Mouse (Mus musculus): ENCODE measurements at regions not wholly inside any gene's neighbourhood (a gene's known extent, or its start where the extent isn't known, plus 50 kb on each side); places are given as distances from the start of the nearest gene placed in this dataset.

DNA sequence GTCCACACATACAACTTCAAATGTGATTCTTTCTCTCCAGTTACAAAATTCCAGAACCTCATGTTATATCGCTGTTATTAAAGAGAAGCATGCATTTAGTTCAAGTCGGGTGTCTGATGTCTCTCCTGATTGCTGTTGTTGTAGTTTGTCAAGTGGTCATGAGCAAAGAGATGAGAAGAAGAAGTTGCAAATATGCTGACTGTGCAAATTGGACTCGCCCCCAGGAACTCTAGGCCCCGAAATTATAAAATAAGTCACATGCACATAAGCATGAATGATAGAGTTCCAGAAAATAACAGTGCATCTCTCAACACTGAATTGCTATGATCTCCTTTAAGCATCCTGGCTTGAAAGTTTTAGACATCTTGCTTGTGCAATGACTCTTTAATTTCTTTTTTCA, 53.3 kb downstream of the Kif2b start:
- Histone ChIP-seq H3K4me3 (no peak overlapping the region), H3K9me3 (no peaks in the 10 kb centered on the region), H3K27me3 (replicated peaks; ENCODE audit: low read depth, poor library complexity, severe bottlenecking) (no peaks in the 10 kb centered on the region), H3K4me1 (no peaks in the 10 kb centered on the region), H3K27ac (replicated peaks) (no peak overlapping the region), H3K36me3 (replicated peaks) (no peaks in the 10 kb centered on the region)
- DNase-seq (ENCODE audit: low spot score): no peak
- 89% methylated on average over 4 of the region's 4 CpGs for WGBS

DNA sequence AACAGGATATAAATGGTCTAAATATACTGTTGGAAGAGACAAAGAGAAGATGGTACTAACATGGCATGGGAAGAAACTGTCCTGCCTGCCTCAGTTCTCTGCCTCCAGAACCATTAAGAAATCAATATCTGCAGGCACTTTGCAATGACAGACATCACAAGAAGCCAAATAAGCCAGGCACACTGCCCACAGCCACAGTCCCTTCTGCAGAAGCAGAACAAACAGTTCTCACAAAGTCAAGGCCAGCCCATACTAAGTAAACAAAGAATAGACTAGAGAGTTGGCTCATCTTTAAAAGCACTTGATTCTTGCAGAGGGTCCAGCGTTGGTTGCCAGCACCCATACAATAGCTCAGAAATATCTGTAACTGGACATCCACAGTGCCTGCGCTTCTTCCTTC, 98.1 kb downstream of the Kif2b start:
- H3K27ac ChIP-seq (replicated peaks): no peak overlapping the region
- no peaks in the 10 kb centered on the region for H3K27me3 ChIP-seq (replicated peaks; ENCODE audit: low read depth, poor library complexity, severe bottlenecking)
- no peaks in the 10 kb centered on the region for H3K4me1 ChIP-seq
- no peak for DNase-seq (ENCODE audit: low spot score)
- H3K36me3 ChIP-seq (replicated peaks): no peaks in the 10 kb centered on the region
- no peak overlapping the region for H3K4me3 ChIP-seq
- 88% methylated on average over 2 of the region's 2 CpGs for WGBS
- H3K9me3 ChIP-seq: no peaks in the 10 kb centered on the region

DNA sequence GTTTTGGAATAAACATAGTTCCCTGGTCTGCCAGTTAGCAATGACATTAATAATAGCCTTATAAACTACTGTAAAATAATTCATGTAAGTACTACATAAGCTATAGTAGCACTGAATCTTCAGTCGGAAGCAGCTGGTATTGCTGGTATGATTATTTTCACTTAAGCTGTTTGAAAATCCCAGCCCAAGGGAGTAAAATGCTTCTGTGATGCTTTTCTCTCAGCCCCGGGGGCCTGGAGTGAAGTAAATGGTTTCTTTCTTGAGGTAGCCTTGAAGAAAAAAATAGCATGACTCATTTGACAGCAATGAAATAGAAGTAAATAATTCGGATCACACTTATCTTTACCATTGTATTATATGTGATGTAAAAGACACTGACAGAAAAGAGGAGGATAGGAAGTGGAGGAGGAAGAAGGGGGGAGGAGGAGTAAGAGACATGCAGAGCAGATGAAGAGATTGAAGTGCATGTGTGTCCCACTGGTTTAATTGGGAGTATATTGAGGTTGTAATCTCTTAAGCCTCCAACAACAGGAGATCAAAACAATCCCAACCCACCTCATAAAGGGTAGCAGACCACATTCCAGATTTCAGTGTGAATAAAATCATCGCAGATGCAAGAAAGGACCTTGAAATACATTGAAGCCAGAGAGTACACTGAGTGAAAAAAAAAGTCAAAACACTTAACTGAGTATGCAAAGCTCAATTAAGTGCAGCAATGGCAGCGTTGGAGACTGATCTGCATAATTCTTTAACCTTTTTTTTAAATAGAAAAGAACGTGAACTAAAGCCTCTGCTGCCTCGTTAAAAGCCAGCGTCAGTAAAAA, 113.6 kb downstream of the Kif2b start:
- H3K36me3 ChIP-seq (replicated peaks): no peaks in the 10 kb centered on the region
- H3K27ac ChIP-seq (replicated peaks): no peak overlapping the region
- WGBS: 62% methylated on average over 8 of the region's 8 CpGs

DNA sequence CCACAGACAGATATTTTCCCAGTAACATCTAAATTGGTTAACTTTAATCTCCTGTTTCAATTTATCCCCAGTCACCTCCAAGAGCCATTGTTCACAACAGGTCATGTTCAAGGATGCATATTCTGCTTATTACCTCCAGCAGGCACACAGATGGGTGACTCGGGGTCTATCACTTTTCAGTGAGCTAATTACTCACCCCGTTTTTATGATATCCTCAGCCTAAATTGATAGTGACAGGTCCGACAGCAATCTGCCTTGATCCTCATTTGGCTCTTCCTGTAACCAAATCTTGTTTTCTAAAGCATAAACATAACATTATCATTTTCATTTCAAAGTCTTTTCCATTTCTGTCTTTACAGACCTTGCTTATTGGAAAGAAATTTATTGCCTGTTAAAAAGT, 115.4 kb downstream of the Kif2b start:
- DNase-seq (ENCODE audit: low spot score): no peak
- no peaks in the 10 kb centered on the region for H3K4me1 ChIP-seq
- whole genome bisulfite sequencing: 67% methylated on average over 3 of the region's 3 CpGs
- no peaks in the 10 kb centered on the region for H3K27me3 ChIP-seq (replicated peaks; ENCODE audit: low read depth, poor library complexity, severe bottlenecking)
- H3K9me3 ChIP-seq: no peaks in the 10 kb centered on the region
- no peak overlapping the region for H3K4me3 ChIP-seq
- H3K27ac ChIP-seq (replicated peaks): no peak overlapping the region
- no peaks in the 10 kb centered on the region for H3K36me3 ChIP-seq (replicated peaks)

More for the DNA sequence above, 113.6 kb downstream of the Kif2b start:
- Histone ChIP-seq H3K9me3 (no peaks in the 10 kb centered on the region), H3K4me3 (no peak overlapping the region), H3K4me1 (no peaks in the 10 kb centered on the region), H3K27me3 (replicated peaks; ENCODE audit: low read depth, poor library complexity, severe bottlenecking) (no peaks in the 10 kb centered on the region)
- no peak for DNase-seq (ENCODE audit: low spot score)

DNA sequence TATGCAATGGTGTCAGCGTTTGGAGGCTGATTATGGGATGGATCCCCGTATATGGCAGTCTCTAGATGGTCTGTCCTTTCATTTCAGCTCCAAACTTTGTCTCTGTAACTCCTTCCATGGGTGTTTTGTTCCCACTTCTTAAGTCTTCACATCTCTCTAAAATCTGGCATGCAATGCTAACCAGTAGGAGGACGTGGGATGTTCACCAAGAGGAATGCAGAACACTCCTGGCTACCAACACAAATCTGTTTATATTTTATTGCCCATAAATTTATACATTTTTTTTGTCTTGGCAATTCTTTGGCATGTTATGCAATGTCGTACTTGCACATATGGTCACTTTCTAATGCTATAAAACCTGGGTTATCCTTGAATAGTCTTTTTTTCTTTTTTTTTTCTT, 135.0 kb downstream of the Kif2b start:
- H3K4me1 ChIP-seq: no peaks in the 10 kb centered on the region
- H3K27me3 ChIP-seq (replicated peaks; ENCODE audit: low read depth, poor library complexity, severe bottlenecking): no peaks in the 10 kb centered on the region
- no peaks in the 10 kb centered on the region for H3K9me3 ChIP-seq
- no peak overlapping the region for H3K4me3 ChIP-seq
- no peak overlapping the region for H3K27ac ChIP-seq (replicated peaks)
- 82% methylated on average over 4 of the region's 4 CpGs for WGBS
- H3K36me3 ChIP-seq (replicated peaks): no peaks in the 10 kb centered on the region
- no peak for DNase-seq (ENCODE audit: low spot score)

DNA sequence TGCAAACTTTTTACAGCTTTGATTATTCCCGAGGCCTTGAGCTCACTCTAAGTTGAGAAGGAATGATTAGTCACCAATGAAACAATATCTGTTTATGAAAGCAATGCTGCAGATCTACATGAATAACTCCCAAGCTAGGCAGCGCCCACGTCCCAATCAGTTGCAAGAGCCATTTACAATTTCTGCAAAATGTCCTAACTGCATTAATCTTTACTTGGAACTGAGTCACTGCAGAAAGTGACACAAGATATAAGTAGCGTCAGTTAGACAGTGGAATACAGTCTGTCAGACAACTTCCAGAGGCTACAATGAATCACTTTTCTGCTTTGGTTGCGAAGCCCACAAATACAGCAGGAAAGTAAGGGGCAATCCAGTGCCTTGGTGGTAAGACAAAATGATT, 145.2 kb downstream of the Kif2b start:
- no peaks in the 10 kb centered on the region for H3K4me1 ChIP-seq
- H3K27ac ChIP-seq (replicated peaks): no peak overlapping the region
- WGBS: 88% methylated on average over 5 of the region's 5 CpGs
- H3K36me3 ChIP-seq (replicated peaks): no peaks in the 10 kb centered on the region
- no peaks in the 10 kb centered on the region for H3K9me3 ChIP-seq
- no peak for DNase-seq (ENCODE audit: low spot score)
- no peak overlapping the region for H3K4me3 ChIP-seq
- no peaks in the 10 kb centered on the region for H3K27me3 ChIP-seq (replicated peaks; ENCODE audit: low read depth, poor library complexity, severe bottlenecking)

DNA sequence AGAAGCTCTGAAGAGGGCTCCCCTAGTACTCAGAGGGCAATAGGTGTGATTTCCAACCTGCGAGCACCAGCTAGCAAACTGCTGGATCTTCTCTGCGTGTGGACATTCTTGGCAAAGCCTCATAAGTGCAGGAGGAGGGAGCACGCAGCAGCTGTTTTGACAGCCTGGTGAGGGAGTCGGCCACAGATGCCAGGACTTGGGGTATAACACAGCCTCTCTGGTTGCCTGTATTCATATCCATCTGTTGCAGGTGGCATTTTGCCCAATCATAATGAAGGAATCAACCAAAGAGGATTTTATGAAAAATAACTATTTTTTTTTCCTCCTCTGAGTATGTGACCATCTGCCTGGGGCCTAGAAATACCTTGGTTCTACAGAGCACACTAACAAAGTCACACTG, 150.6 kb downstream of the Kif2b start:
- Histone ChIP-seq H3K36me3 (replicated peaks) (no peaks in the 10 kb centered on the region), H3K4me3 (no peak overlapping the region), H3K4me1 (no peaks in the 10 kb centered on the region), H3K27ac (replicated peaks) (no peak overlapping the region), H3K27me3 (replicated peaks; ENCODE audit: low read depth, poor library complexity, severe bottlenecking) (no peaks in the 10 kb centered on the region), H3K9me3 (no peaks in the 10 kb centered on the region)
- 90% methylated on average over 4 of the region's 4 CpGs for WGBS
- no peak for DNase-seq (ENCODE audit: low spot score)

DNA sequence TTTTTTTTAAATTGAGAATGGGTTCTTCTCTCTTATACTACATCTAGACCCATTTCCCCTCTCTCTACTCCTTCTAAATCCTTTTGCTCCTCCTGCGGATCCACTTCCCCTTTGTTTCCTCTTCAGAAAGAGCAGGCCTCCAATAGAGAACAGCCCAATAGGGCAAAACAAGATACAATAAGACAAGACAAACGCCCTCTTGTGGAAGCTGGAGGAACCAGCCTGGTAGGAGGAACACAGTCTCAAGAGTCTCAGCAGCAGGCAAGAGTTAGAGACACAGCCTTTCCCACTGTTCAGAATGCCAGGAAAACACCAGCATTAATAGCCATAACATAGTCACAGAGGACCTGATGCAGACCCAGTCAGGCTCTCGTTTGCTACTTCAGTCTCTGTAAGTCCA, 190.2 kb downstream of the Kif2b start:
- WGBS: 46% methylated on average over 3 of the region's 3 CpGs
- DNase-seq (ENCODE audit: low spot score): no peak
- H3K27ac ChIP-seq (replicated peaks): no peak overlapping the region
- H3K27me3 ChIP-seq (replicated peaks; ENCODE audit: low read depth, poor library complexity, severe bottlenecking): no peaks in the 10 kb centered on the region
- no peaks in the 10 kb centered on the region for H3K36me3 ChIP-seq (replicated peaks)
- H3K4me3 ChIP-seq: no peak overlapping the region
- H3K9me3 ChIP-seq: no peaks in the 10 kb centered on the region
- no peaks in the 10 kb centered on the region for H3K4me1 ChIP-seq

DNA sequence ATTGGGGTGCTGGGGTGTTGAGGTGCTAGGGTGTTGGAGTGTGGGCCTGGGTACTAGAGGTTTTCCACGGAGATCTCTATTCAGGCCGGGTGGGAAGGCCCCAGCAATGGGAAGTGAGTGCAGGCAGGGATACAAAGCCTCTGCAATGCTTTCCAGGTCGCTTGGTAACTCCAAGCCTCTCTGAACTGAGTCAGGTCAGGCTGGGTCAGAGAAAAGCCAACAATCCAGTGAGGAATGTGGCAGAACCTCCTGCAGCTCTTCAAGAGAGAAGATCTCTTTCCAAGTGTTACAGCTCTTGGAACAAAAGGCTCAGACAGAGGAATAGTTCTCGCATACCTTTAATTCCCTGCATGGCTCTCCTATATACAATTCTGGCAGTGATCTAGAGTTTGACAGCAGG, 220.3 kb downstream of the Kif2b start:
- Histone ChIP-seq H3K27ac (replicated peaks) (no peak overlapping the region), H3K36me3 (replicated peaks) (no peaks in the 10 kb centered on the region)

DNA sequence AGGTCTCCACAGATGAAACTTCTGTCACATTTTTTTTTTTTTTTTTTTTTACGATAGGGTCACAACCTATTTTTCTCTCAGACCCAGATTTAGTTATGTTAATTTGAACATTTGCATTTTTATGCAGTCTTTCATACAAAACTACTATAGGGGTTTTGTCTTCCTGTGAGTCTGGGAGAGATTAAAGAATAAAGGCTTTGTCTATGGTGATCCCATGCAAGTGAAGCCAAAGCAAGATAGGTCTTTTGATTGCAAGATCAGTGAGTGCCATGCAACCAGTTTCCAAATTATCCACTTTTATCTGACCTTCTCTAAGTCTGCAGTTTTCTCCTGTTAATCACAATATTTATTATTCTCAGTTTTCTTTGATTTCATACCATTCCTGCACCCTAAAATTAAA, 234.7 kb downstream of the Kif2b start:
- 64% methylated on average over 1 of the region's 1 CpGs for WGBS
- Histone ChIP-seq H3K4me1 (no peaks in the 10 kb centered on the region), H3K36me3 (replicated peaks) (no peaks in the 10 kb centered on the region), H3K27me3 (replicated peaks; ENCODE audit: low read depth, poor library complexity, severe bottlenecking) (no peaks in the 10 kb centered on the region), H3K4me3 (no peak overlapping the region), H3K27ac (replicated peaks) (no peak overlapping the region), H3K9me3 (no peaks in the 10 kb centered on the region)
- no peak for DNase-seq (ENCODE audit: low spot score)

More for the DNA sequence above, 220.3 kb downstream of the Kif2b start:
- DNase-seq (ENCODE audit: low spot score): peak; percentile 13
- no peak overlapping the region for H3K4me3 ChIP-seq
- WGBS: 23% methylated on average over 4 of the region's 4 CpGs
- H3K4me1 ChIP-seq: peaks cover 10% of the 10 kb centered on the region
- no peaks in the 10 kb centered on the region for H3K9me3 ChIP-seq
- H3K27me3 ChIP-seq (replicated peaks; ENCODE audit: low read depth, poor library complexity, severe bottlenecking): no peaks in the 10 kb centered on the region

DNA sequence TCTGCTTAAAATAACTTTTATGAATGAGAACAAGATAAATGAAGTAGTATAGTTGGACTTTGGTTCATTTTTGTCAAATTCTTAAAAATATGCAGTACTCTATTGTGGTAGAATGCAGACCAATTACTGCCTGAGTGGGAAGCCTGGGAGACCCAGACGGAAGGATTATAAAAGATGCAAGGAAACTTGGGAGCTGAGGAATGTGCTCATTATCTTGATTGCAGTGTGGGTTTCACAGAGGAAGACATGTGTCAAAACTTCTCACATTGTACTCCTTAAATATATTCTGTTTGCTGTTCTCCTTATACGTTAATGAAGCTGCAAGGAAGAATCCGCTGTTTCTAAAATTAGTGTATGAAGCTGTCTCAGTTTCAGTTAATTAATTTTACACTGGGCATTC, 244.3 kb downstream of the Kif2b start:
- Histone ChIP-seq H3K4me1 (no peaks in the 10 kb centered on the region), H3K4me3 (no peak overlapping the region), H3K9me3 (no peaks in the 10 kb centered on the region), H3K36me3 (replicated peaks) (no peaks in the 10 kb centered on the region), H3K27ac (replicated peaks) (no peak overlapping the region), H3K27me3 (replicated peaks; ENCODE audit: low read depth, poor library complexity, severe bottlenecking) (no peaks in the 10 kb centered on the region)
- WGBS: 68% methylated on average over 3 of the region's 3 CpGs
- DNase-seq (ENCODE audit: low spot score): no peak

DNA sequence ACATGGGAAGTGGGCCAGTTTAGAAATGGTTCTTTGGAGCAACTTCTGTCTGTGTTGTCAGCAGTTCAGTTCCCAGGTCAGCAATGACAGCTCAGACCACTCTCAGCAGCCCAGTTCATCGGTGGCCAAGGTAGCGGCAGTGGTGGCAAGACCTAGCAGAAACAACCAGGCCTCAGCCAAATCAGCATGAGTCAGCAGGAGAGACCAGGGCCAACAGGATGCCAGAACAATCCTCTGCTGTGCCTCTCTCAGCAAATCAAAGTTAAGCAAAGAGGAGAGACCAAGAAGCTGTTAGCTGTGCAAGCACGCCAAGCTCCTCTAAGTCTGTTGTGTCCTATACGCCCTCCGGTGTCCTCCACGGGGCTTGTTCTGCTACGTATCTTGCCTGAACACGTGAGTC, 249.8 kb downstream of the Kif2b start:
- H3K9me3 ChIP-seq: no peaks in the 10 kb centered on the region
- WGBS: 90% methylated on average over 8 of the region's 8 CpGs
- no peaks in the 10 kb centered on the region for H3K27me3 ChIP-seq (replicated peaks; ENCODE audit: low read depth, poor library complexity, severe bottlenecking)
- no peak overlapping the region for H3K4me3 ChIP-seq
- DNase-seq (ENCODE audit: low spot score): no peak
- no peaks in the 10 kb centered on the region for H3K36me3 ChIP-seq (replicated peaks)
- no peaks in the 10 kb centered on the region for H3K4me1 ChIP-seq
- no peak overlapping the region for H3K27ac ChIP-seq (replicated peaks)

DNA sequence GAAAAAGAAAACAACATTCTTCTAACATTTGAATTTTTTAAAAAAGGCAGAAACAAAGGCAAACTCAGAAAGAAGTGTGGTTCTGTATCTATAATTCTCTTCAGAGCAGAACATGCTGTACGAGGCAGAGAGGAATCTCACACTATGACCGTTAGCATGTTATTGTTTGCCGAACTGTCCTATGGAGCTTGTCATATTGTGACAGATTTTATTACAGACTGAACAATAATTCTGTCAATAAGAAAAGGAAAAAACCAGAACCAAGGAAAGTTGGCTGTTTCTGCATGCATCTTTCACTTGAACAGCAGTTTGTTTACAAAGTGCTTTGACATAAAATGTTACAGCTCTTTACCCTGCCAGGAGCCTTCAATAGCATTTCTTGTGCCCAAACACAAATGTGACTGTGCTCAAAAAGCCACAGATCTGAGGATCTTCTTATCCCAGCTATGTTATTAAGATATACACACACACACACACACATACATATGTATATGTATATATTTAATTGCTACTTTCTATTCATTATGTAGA, 267.1 kb downstream of the Kif2b start:
- Histone ChIP-seq H3K4me3 (no peak overlapping the region), H3K36me3 (replicated peaks) (no peaks in the 10 kb centered on the region), H3K9me3 (no peaks in the 10 kb centered on the region), H3K4me1 (peaks cover 4% of the 10 kb centered on the region; the same call in 1 of the 2 replicates), H3K27me3 (replicated peaks; ENCODE audit: low read depth, poor library complexity, severe bottlenecking) (no peaks in the 10 kb centered on the region), H3K27ac (replicated peaks) (no peak overlapping the region)
- DNase-seq (ENCODE audit: low spot score): no peak
- WGBS: 48% methylated on average over 3 of the region's 3 CpGs

Measured in embryonic facial prominence, embryonic 10.5 days (tissue).